ENCODE assay signal across 12 mouse cellular contexts in the genomic region with DNA sequence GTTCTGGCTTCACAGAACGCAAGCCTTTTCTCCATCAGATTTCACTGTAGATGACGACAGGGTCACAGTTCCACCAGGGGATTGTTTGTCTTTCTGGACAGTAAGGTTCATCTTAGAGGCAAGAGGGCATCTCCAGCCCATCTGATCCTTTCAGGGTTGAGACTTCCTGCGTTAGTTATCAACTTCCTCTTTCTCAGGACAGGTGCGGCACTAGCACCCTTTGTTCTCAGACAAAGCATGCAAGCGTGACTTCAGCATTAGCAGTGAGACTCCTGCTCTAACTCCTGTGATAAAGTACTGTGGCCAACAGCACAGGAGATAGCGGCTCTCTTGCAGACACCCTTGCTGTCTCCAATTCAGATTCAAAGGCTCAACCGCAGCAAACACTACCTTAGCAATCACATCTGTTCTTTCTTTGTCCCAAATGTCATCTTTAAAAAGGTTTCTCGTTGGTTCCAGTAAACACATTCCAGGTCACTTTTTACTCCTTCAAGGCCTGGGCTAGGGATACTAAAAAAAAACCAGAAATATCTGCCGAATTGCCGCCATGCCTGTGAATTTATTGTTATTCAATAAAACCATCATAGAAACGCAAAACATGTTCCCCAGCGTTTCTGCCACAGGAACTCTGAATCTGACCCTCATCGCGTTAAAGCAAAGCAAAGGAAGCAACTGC. TPM values are rescaled to one million over a fixed set of nuclear protein-coding genes. Genes with fewer than 3 reads are reported as not detected.
DNase-seq lines count a peak whose midpoint lies in the region; ATAC-seq and TF ChIP-seq lines count a peak whose summit lies in the region.
"Had no signal": no experiment of that assay in that cellular context is flagged by ENCODE, and none has a peak within 500 bp of the region (broad histone marks: within the 10 kb centered on the region; RNA-seq: fewer than 3 reads in every experiment).

No protein-coding gene starts in this region.

- no peaks in the 10 kb centered on the region for H3K36me3 ChIP-seq in lung, postnatal 0 days (ENCODE audit: insufficient read depth, low read length)
- H3K36me3 ChIP-seq: lung, embryonic 15.5 days had no signal

- DNase-seq in adrenal gland, postnatal 14 days: peak; percentile 8
- no peak for DNase-seq in adrenal gland, postnatal 4 days (ENCODE audit: low spot score in 2 of 2)
- DNase-seq in lung, postnatal 0 days (ENCODE audit: low spot score): no peak
- no peak for DNase-seq in lung, adult 18-20 months
- peak; percentile 60 for DNase-seq in thymus, postnatal 14 days
- no peak for DNase-seq in layer of hippocampus, adult 11-12 months (ENCODE audit: low spot score)
- no peak for DNase-seq in cerebellum, postnatal 25 days
- DNase-seq: right cerebral cortex, postnatal 25 days had no signal

- no peaks in the 10 kb centered on the region for H3K9me3 ChIP-seq in lung, postnatal 0 days (ENCODE audit: low read length)
- H3K9me3 ChIP-seq: lung, embryonic 15.5 days had no signal

- no peak overlapping the region for H3K4me3 ChIP-seq in lung, postnatal 0 days (ENCODE audit: low read depth, low read length)
- H3K4me3 ChIP-seq: lung, embryonic 15.5 days had no signal

- TF ChIP-seq CTCF in lung, postnatal 0 days (IDR thresholded peaks at IDR 0.05): no peak

- TF ChIP-seq EP300 in lung, postnatal 0 days (IDR thresholded peaks at IDR 0.05): no peak; the same call in 1 of the 2 replicates

- no peaks in the 10 kb centered on the region for H3K27me3 ChIP-seq in lung, postnatal 0 days (replicated peaks; ENCODE audit: insufficient read depth, low read length)
- H3K27me3 ChIP-seq: lung, embryonic 15.5 days had no signal

- H3K4me2 ChIP-seq in lung, postnatal 0 days (replicated peaks; ENCODE audit: low read depth, low read length): no peak overlapping the region
- H3K4me2 ChIP-seq: lung, embryonic 15.5 days had no signal

- WGBS in lung, postnatal 0 days: 59% methylated on average over 14 of the region's 14 CpGs

- no peaks in the 10 kb centered on the region for H3K4me1 ChIP-seq in lung, postnatal 0 days (ENCODE audit: insufficient read depth, low read depth, low read length)

- no peak overlapping the region for H3K9ac ChIP-seq in lung, postnatal 0 days (replicated peaks; ENCODE audit: low read depth)
- H3K9ac ChIP-seq: lung, embryonic 15.5 days had no signal

- peak; percentile 33; the same call in 1 of the 2 replicates for ATAC-seq in lung, postnatal 0 days
- ATAC-seq in megakaryocyte, adult 5-6 weeks (ENCODE audit: poor library complexity, severe bottlenecking): peak; percentile 80
- ATAC-seq: forebrain, embryonic 16.5 days had no signal

- 0 out of 2 replicates have a peak overlapping the region, but pooled peaks have one; percentile 17 for H3K27ac ChIP-seq in lung, postnatal 0 days (ENCODE audit: low read length)
- H3K27ac ChIP-seq: kidney, postnatal 0 days had no signal

RNA-seq across cellular contexts. Expression of a gene that starts 22.0 kb away (rescaled TPM):
- total RNA-seq in adrenal gland, postnatal 14 days (2021): 30.0 and 30.5 TPM in 2 replicates
- 10 to 100 TPM; 39.0 to 45.5 TPM for total RNA-seq in adrenal gland, postnatal 4 days (2021)
- polyA plus RNA-seq in lung, postnatal 0 days (2015; fragmentation: Nextera tagmentation; extraction: Ambion mirVana): 44.3 and 47.4 TPM in 2 replicates
- total RNA-seq in megakaryocyte, adult 5-6 weeks (2015): 34.3 and 36.9 TPM in 2 replicates
- 54.9 and 56.5 TPM in 2 replicates for total RNA-seq in megakaryocyte, adult 5-6 weeks (2017)

RNA-seq across cellular contexts. Expression of a gene that starts 22.2 kb away (rescaled TPM):
- 50.0 and 54.5 TPM in 2 replicates for total RNA-seq in adrenal gland, postnatal 14 days (2021)
- 10 to 100 TPM; 55.1 to 58.0 TPM for total RNA-seq in adrenal gland, postnatal 4 days (2021)
- 44.1 and 49.8 TPM in 2 replicates for polyA plus RNA-seq in lung, postnatal 0 days (2015; fragmentation: Nextera tagmentation; extraction: Ambion mirVana)
- total RNA-seq in megakaryocyte, adult 5-6 weeks (2015): 42.9 and 47.2 TPM in 2 replicates
- total RNA-seq in megakaryocyte, adult 5-6 weeks (2017): 30.3 and 32.8 TPM in 2 replicates

Comparison
In these comparisons a context has a peak if more than half of its experiments do, and no peak if none do; other contexts are left out.
1. DNase-seq: peak in adrenal gland, postnatal 14 days (single experiment) and thymus, postnatal 14 days (single experiment); none in adrenal gland, postnatal 4 days (0 of 2), lung, postnatal 0 days (single experiment), lung, adult 18-20 months (0 of 2), layer of hippocampus, adult 11-12 months (single experiment) and cerebellum, postnatal 25 days (0 of 2).